Mouse (Mus musculus) fibroblast of lung, adult 2 months (primary cell): ENCODE measurements around the gene Pfpl.

ENCODE experiments used
- DNase-seq: peaks from one replicate; pipeline ENCODE4 v3.0.0-alpha.2; 2011; ENCODE audit warnings: low read depth

Pfpl gene

GRCm38 (mm10) chr19:12427605-12428004 lies at the start of gene Pfpl:
Gene Pfpl, plus strand, starts transcription at chr19:12427905.
- no peak for DNase-seq

- no peak for DNase-seq
Observed at GRCm38 (mm10) chr19:12386979-12387378, 40.7 kb upstream of the Pfpl start, which contains the start of gene Olfr1440. Gene Olfr1440, plus strand, starts transcription at chr19:12387279.

- no peak for DNase-seq
Observed at GRCm38 (mm10) chr19:12413737-12414136, 14.0 kb upstream of the Pfpl start.

- DNase-seq = no peak
Observed at GRCm38 (mm10) chr19:12417361-12417760, 10.3 kb upstream of the Pfpl start, which contains the start of gene Olfr1441. Gene Olfr1441, plus strand, starts transcription at chr19:12417433.

- no peak for DNase-seq
Observed at GRCm38 (mm10) chr19:12418312-12418711, 9.4 kb upstream of the Pfpl start.

- DNase-seq = no peak
Observed at GRCm38 (mm10) chr19:12420555-12420954, 7.2 kb upstream of the Pfpl start.

GRCm38 (mm10) chr19:12421680-12422079 lies 6.0 kb upstream of the Pfpl start:
- DNase-seq = no peak

GRCm38 (mm10) chr19:12427101-12427500 lies 604 bp upstream of the Pfpl start:
- no peak for DNase-seq

- peak; percentile 38 for DNase-seq
Observed at GRCm38 (mm10) chr19:12433033-12433432, 5.3 kb downstream of the Pfpl start.

GRCm38 (mm10) chr19:12435011-12435416 lies 7.3 kb downstream of the Pfpl start:
- DNase-seq = no peak

GRCm38 (mm10) chr19:12435750-12436524 lies 8.2 kb downstream of the Pfpl start:
- no peak for DNase-seq

- no peak for DNase-seq
Observed at GRCm38 (mm10) chr19:12439581-12439980, 11.9 kb downstream of the Pfpl start.

GRCm38 (mm10) chr19:12440103-12440725 lies 12.5 kb downstream of the Pfpl start:
- no peak for DNase-seq

- DNase-seq = no peak
Observed at GRCm38 (mm10) chr19:12442560-12442959, 14.9 kb downstream of the Pfpl start.

- no peak for DNase-seq
Observed at GRCm38 (mm10) chr19:12445014-12445413, 17.3 kb downstream of the Pfpl start.

- DNase-seq = no peak
Observed at GRCm38 (mm10) chr19:12457401-12458066, 29.8 kb downstream of the Pfpl start.

GRCm38 (mm10) chr19:12459516-12459915 lies 31.8 kb downstream of the Pfpl start:
- no peak for DNase-seq

- no peak for DNase-seq
Observed at GRCm38 (mm10) chr19:12460282-12461249, 32.9 kb downstream of the Pfpl start, which contains the start of gene Mpeg1. Gene Mpeg1, plus strand, starts transcription at chr19:12460779.

GRCm38 (mm10) chr19:12462851-12463721 lies 35.4 kb downstream of the Pfpl start:
- DNase-seq = no peak

- no peak for DNase-seq
Observed at GRCm38 (mm10) chr19:12463722-12464035, 36.0 kb downstream of the Pfpl start.

GRCm38 (mm10) chr19:12464127-12464526 lies 36.4 kb downstream of the Pfpl start:
- DNase-seq = no peak
